Mouse (Mus musculus) layer of hippocampus, postnatal 36 days (tissue): Measurements from ENCODE around the gene Tdrd3. TPM values are rescaled to one million over a fixed set of nuclear protein-coding genes. Genes with fewer than 3 reads are reported as not detected.

ENCODE experiments used
- DNase-seq, 2 experiments: peaks; one replicate each; pipeline ENCODE4 v3.0.0; 2022
- total RNA-seq, 2 experiments: library from RNA; stranded (reverse); gene quantifications; 2 replicates each; pipeline ENCODE4 v1.2.3; 2021

The Tdrd3 gene
- total RNA-seq, 2 experiments from 2014 or later, result 28.4 to 29.5 TPM

DNA sequence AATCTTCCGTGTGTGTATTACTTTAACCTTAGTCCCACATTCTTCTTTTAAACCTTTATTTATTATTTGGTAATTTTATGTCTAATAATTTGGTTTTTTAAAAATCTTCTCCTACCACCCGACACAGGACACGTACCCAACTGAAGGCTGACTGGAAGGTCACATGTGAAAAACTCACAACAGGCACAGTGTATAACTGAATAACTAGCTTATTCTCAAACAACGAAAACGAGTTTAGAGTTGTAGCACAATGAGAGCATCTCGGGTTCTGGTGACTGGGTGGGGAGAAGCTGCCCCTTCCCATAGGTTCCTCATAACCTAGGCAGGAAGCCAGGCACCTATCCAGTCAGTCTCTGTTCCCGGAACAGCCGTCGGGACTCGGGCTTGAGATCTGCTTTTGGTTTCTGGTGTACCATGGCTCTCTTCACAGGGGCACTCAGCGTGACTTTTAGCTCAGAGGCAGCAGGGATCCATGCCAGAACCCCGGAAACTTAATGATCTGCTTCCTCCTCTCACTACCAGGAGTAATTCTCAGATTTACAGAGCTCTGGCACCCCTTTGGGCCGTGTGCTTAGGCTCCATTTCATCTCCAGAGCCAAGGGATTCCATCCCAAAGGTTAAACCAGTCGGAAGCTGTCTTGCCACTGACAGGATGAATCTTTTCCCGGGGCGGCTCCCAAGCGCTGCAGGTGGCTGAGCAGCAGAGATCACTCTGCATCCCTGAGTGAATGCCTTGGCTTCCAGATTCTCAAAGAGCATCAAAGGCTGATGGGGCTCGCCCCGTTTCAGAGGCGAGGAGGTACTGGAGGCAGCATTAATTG lies 151.4 kb downstream of the Tdrd3 start:
- DNase-seq, result peak; percentile 37 to 42

DNA sequence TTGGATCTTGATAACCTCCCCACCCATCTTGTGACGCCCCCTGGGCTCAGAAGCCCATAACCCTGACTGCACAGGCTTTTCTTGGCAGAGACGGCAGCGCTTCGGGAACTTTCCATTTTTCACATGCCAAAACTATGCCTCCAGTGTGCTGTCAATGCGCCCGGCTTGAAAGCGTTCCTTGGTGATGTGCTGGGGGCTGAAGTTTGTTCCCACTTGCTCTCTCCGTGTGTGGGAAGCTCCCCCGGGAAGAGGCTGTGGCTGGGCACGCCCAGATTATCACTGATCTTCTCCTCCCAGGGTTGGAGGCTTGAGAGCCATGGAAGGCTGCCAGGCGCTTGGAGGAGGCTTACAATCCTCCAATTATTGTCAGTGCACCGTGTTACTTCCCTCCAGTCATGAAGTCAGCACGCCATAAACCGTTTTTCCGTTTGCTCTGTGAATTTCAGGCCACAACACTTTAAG lies 152.0 kb downstream of the Tdrd3 start:
- DNase-seq, result peak; percentile 61 to 66

DNA sequence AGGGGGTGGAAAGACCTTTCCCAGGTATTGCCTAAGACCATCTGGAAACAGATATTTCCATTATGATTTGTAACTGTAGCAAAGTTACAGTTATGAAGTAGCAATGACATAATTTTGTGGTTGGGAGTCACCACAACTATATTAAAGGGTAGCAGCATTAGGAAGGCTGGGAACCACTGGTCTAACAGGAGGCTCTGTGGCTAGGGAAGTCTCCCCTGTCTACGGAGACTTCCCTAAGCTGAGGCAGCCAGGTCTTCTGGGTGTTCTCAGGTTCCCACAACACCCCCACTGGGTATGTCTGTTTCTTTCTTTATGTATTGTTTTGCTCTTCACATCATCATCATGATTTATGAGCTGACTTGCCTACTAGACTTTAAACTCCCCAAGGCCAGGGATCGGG lies 153.0 kb downstream of the Tdrd3 start:
- no peak for DNase-seq

DNA sequence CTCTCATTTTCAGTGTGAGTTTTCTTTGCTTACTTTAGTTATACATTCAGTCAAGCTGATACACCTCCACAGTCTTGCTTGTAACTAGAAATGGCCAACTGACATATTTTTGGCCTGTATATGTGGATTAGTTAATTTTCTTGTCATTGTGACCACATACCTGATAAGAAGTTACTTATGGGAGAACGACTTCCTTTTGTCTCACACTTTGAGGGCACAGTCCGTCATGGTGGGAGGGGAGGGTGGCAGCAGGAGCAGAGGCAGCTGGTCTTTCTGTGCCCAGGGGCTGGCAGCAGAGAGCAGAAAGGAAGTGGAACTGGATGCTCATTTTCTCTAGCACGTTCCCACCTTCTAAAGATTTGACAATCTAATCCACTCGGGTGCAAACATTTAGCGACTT lies 156.0 kb downstream of the Tdrd3 start:
- DNase-seq, result no peak

DNA sequence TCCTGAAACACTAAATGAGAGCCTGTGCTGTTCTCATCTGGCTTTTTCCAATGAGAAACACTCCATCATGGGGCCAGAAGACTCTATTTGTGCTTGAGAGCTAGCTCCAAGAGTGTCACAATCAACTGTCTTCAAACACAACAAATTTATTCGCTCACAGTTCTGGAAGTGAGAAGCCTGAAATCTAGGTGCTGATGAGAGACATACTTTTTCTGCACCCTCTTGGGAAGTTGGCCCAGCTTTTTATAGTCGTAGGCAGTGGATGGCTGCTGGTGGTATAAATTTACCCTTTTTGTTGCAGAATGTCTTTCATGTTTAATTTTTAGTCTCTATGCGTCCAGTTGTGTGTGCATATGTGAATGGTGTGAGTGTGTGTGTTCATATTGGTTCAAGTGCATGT lies 166.2 kb downstream of the Tdrd3 start:
- no peak for DNase-seq
